Mouse (Mus musculus): ENCODE measurements around the gene Ptch2. TPM values are rescaled to one million over a fixed set of nuclear protein-coding genes. Genes with fewer than 3 reads are reported as not detected.

The Ptch2 gene
- polyA plus RNA-seq (2016; fragmentation: Nextera tagmentation; extraction: Ambion mirVana), result 5.2 and 6.0 TPM in 2 replicates

- WGBS, result 1% methylated on average over 50 of the region's 50 CpGs
- peak; percentile 85 for ATAC-seq (ENCODE audit: low FRiP score, low read depth)
- H3K27ac ChIP-seq, result no peak within 1 kb of the TSS
Observed at GRCm38 (mm10) chr4:117095551-117096452, at the start of gene Ptch2. Gene Ptch2 (plus strand): TSS chr4:117096075.

GRCm38 (mm10) chr4:117048836-117049235 lies 47.0 kb upstream of the Ptch2 start:
- no peaks in the 10 kb centered on the region for H3K27me3 ChIP-seq (replicated peaks)
- WGBS, result 87% methylated on average over 3 of the region's 3 CpGs
- ATAC-seq (ENCODE audit: low FRiP score, low read depth), result no peak
- H3K27ac ChIP-seq, result no peak overlapping the region
- H3K9ac ChIP-seq, result no peak overlapping the region
- H3K4me1 ChIP-seq, result no peaks in the 10 kb centered on the region
- H3K4me3 ChIP-seq, result no peak overlapping the region
- peaks cover 3% of the 10 kb centered on the region; the same call in 1 of the 2 replicates for H3K36me3 ChIP-seq
- H3K4me2 ChIP-seq (replicated peaks), result no peak overlapping the region
- H3K9me3 ChIP-seq, result no peaks in the 10 kb centered on the region

More at GRCm38 (mm10) chr4:117095551-117096452, at the start of gene Ptch2:
- no peaks in the 10 kb centered on the region; the same call in none of the 2 replicates for H3K27me3 ChIP-seq (replicated peaks)
- H3K9me3 ChIP-seq, result no peaks in the 10 kb centered on the region
- peak within 1 kb of the TSS; percentile 61 for H3K9ac ChIP-seq
- H3K4me2 ChIP-seq (replicated peaks), result peak within 1 kb of the TSS; percentile 84
- no peaks in the 10 kb centered on the region for H3K36me3 ChIP-seq
- H3K4me1 ChIP-seq, result peaks cover 29% of the 10 kb centered on the region
- H3K4me3 ChIP-seq, result peak within 1 kb of the TSS; percentile 55

GRCm38 (mm10) chr4:117049485-117049884 lies 46.4 kb upstream of the Ptch2 start:
- WGBS, result 88% methylated on average over 1 of the region's 1 CpGs
- Histone ChIP-seq H3K9me3 (no peaks in the 10 kb centered on the region), H3K27ac (no peak overlapping the region), H3K36me3 (peaks cover 3% of the 10 kb centered on the region; the same call in 1 of the 2 replicates), H3K4me2 (replicated peaks) (no peak overlapping the region), H3K9ac (no peak overlapping the region), H3K4me3 (no peak overlapping the region), H3K27me3 (replicated peaks) (no peaks in the 10 kb centered on the region), H3K4me1 (no peaks in the 10 kb centered on the region)
- no peak for ATAC-seq (ENCODE audit: low FRiP score, low read depth)

GRCm38 (mm10) chr4:117052626-117053025 lies 43.2 kb upstream of the Ptch2 start:
- no peaks in the 10 kb centered on the region for H3K27me3 ChIP-seq (replicated peaks)
- no peak for ATAC-seq (ENCODE audit: low FRiP score, low read depth)
- H3K9ac ChIP-seq, result no peak overlapping the region
- H3K4me1 ChIP-seq, result no peaks in the 10 kb centered on the region
- H3K4me3 ChIP-seq, result no peak overlapping the region
- 83% methylated on average over 4 of the region's 4 CpGs for WGBS
- H3K27ac ChIP-seq, result no peak overlapping the region
- H3K9me3 ChIP-seq, result no peaks in the 10 kb centered on the region
- no peak overlapping the region for H3K4me2 ChIP-seq (replicated peaks)
- H3K36me3 ChIP-seq, result peaks cover 3% of the 10 kb centered on the region; the same call in 1 of the 2 replicates

GRCm38 (mm10) chr4:117053956-117054355 lies 41.9 kb upstream of the Ptch2 start:
- Histone ChIP-seq H3K36me3 (0 out of 2 replicates have a peak, but pooled peaks cover 3% of the 10 kb centered on the region), H3K27ac (no peak overlapping the region), H3K4me3 (no peak overlapping the region)

GRCm38 (mm10) chr4:117056102-117056501 lies 39.8 kb upstream of the Ptch2 start:
- Histone ChIP-seq H3K4me3 (no peak overlapping the region), H3K27ac (no peak overlapping the region), H3K9me3 (no peaks in the 10 kb centered on the region), H3K27me3 (replicated peaks) (no peaks in the 10 kb centered on the region), H3K9ac (no peak overlapping the region), H3K4me2 (replicated peaks) (no peak overlapping the region), H3K4me1 (no peaks in the 10 kb centered on the region), H3K36me3 (0 out of 2 replicates have a peak, but pooled peaks cover 3% of the 10 kb centered on the region)
- ATAC-seq (ENCODE audit: low FRiP score, low read depth), result no peak

More at GRCm38 (mm10) chr4:117053956-117054355, 41.9 kb upstream of the Ptch2 start:
- WGBS, result 80% methylated on average over 4 of the region's 4 CpGs
- no peak for ATAC-seq (ENCODE audit: low FRiP score, low read depth)
- no peak overlapping the region for H3K9ac ChIP-seq
- H3K4me2 ChIP-seq (replicated peaks), result no peak overlapping the region
- no peaks in the 10 kb centered on the region for H3K9me3 ChIP-seq
- H3K4me1 ChIP-seq, result no peaks in the 10 kb centered on the region
- no peaks in the 10 kb centered on the region for H3K27me3 ChIP-seq (replicated peaks)

DNA sequence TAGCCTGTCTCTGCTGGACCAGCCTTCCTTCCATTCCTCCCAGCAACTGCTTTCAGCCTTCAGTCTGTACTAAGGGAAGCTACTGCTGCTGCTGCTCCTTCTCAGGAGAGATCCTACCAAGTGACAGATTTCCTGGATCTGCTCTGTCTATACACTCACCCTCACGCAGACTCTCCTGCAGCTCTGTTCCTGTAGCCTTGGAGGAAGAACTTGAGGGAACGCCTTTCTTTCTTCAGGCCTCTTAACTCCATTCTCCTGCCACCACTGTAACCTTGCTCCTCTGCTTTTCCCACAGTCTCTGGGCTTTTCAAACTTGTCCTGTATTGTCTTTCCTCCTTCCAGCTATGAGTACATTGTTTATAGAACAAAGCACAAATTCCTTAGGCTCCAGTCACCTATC lies 39.4 kb upstream of the Ptch2 start:
- no peak overlapping the region for H3K4me2 ChIP-seq (replicated peaks)
- H3K9ac ChIP-seq, result no peak overlapping the region
- no peak overlapping the region for H3K4me3 ChIP-seq
- H3K9me3 ChIP-seq, result no peaks in the 10 kb centered on the region
- no peaks in the 10 kb centered on the region for H3K4me1 ChIP-seq
- H3K27ac ChIP-seq, result no peak overlapping the region
- no peaks in the 10 kb centered on the region for H3K27me3 ChIP-seq (replicated peaks)
- ATAC-seq (ENCODE audit: low FRiP score, low read depth), result no peak
- 75% methylated on average over 2 of the region's 2 CpGs for WGBS
- 0 out of 2 replicates have a peak, but pooled peaks cover 6% of the 10 kb centered on the region for H3K36me3 ChIP-seq

DNA sequence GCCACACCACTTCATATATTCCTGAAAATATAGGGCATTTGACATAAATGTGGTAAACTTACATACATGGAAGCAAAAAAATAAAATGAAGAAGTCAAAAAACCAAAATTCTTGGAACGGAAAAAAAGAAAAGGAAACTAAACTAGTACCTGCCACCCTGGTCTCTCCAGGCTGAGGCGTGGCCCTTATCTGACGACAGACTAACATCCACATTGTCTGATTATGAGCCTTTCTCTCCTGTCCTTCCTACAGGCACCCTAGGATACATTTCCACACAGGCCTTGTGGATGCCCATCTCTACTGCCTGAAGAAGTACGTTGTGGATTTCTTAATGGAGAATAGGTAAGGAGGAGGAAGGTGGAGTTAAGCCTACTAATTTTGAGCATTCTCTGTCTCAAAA lies 37.4 kb upstream of the Ptch2 start:
- H3K4me2 ChIP-seq (replicated peaks), result no peak overlapping the region
- peaks cover 5% of the 10 kb centered on the region; the same call in 1 of the 2 replicates for H3K4me1 ChIP-seq
- H3K9me3 ChIP-seq, result no peaks in the 10 kb centered on the region
- H3K9ac ChIP-seq, result no peak overlapping the region
- H3K27ac ChIP-seq, result no peak overlapping the region
- no peak for ATAC-seq (ENCODE audit: low FRiP score, low read depth)
- 88% methylated on average over 4 of the region's 4 CpGs for WGBS
- H3K36me3 ChIP-seq, result peaks cover 12% of the 10 kb centered on the region; the same call in 1 of the 2 replicates
- no peaks in the 10 kb centered on the region for H3K27me3 ChIP-seq (replicated peaks)
- no peak overlapping the region for H3K4me3 ChIP-seq

- Histone ChIP-seq H3K4me1 (peaks cover 5% of the 10 kb centered on the region; the same call in 1 of the 2 replicates), H3K9me3 (no peaks in the 10 kb centered on the region), H3K4me3 (no peak overlapping the region), H3K4me2 (replicated peaks) (no peak overlapping the region), H3K27ac (no peak overlapping the region), H3K9ac (no peak overlapping the region), H3K27me3 (replicated peaks) (no peaks in the 10 kb centered on the region), H3K36me3 (peaks cover 34% of the 10 kb centered on the region)
- 31% methylated on average over 4 of the region's 4 CpGs for WGBS
- no peak for ATAC-seq (ENCODE audit: low FRiP score, low read depth)
Observed at GRCm38 (mm10) chr4:117062700-117063390, 33.0 kb upstream of the Ptch2 start.

GRCm38 (mm10) chr4:117068035-117068434 lies 27.8 kb upstream of the Ptch2 start:
- H3K27ac ChIP-seq, result no peak overlapping the region
- no peak for ATAC-seq (ENCODE audit: low FRiP score, low read depth)
- no peak overlapping the region for H3K4me3 ChIP-seq
- H3K4me1 ChIP-seq, result no peaks in the 10 kb centered on the region
- H3K9ac ChIP-seq, result no peak overlapping the region
- H3K27me3 ChIP-seq (replicated peaks), result no peaks in the 10 kb centered on the region
- no peaks in the 10 kb centered on the region for H3K9me3 ChIP-seq
- H3K36me3 ChIP-seq, result peaks cover 58% of the 10 kb centered on the region
- WGBS, result 95% methylated on average over 7 of the region's 7 CpGs
- no peak overlapping the region for H3K4me2 ChIP-seq (replicated peaks)

DNA sequence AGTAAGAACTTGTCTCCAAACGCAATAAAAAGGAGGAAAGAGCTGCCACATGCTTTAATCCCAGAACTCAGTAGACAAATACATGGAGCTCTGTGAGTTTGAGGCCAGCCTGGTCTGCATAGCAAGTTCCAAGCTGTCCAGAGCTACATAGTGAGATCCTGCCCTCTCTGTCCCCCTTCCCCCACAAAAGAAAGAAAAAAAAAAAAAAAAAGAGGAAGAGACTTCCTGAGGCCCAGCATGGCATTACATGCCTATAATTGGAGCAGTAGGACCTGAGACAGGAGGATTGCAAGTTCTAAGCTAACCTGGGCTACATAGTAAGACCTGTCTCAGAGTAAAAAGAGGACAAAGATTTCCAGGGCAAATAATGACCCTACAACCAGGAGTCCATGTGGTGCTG lies 26.2 kb upstream of the Ptch2 start:
- H3K9me3 ChIP-seq, result no peaks in the 10 kb centered on the region
- H3K4me2 ChIP-seq (replicated peaks), result no peak overlapping the region
- 93% methylated on average over 1 of the region's 1 CpGs for WGBS
- no peak overlapping the region for H3K27ac ChIP-seq
- no peaks in the 10 kb centered on the region for H3K4me1 ChIP-seq
- H3K36me3 ChIP-seq, result peaks cover 53% of the 10 kb centered on the region
- H3K9ac ChIP-seq, result no peak overlapping the region
- H3K27me3 ChIP-seq (replicated peaks), result no peaks in the 10 kb centered on the region
- no peak overlapping the region for H3K4me3 ChIP-seq
- ATAC-seq (ENCODE audit: low FRiP score, low read depth), result no peak

GRCm38 (mm10) chr4:117070624-117071023 lies 25.3 kb upstream of the Ptch2 start:
- WGBS, result 91% methylated on average over 4 of the region's 4 CpGs
- no peaks in the 10 kb centered on the region for H3K4me1 ChIP-seq
- no peak overlapping the region for H3K9ac ChIP-seq
- H3K9me3 ChIP-seq, result no peaks in the 10 kb centered on the region
- H3K27ac ChIP-seq, result no peak overlapping the region
- no peak overlapping the region for H3K4me2 ChIP-seq (replicated peaks)
- H3K36me3 ChIP-seq, result peaks cover 47% of the 10 kb centered on the region
- no peak overlapping the region for H3K4me3 ChIP-seq
- no peaks in the 10 kb centered on the region for H3K27me3 ChIP-seq (replicated peaks)
- ATAC-seq (ENCODE audit: low FRiP score, low read depth), result no peak

Measured in neural tube, embryonic 12.5 days (tissue).